Mouse (Mus musculus) urinary bladder, postnatal 14 days (tissue): ENCODE results near the gene Nectin2.
"Not testable (repeated sequence)": the region's sequence is repeated elsewhere in the genome, so short reads cannot be mapped to it uniquely, and the experiment has no call there.

Experiments used
- DNase-seq: peaks from one replicate; pipeline ENCODE4 v3.0.0; 2021; ENCODE audit warnings: low spot score

Nectin2 gene

GRCm38 (mm10) chr7:19704475-19704874 is 45.8 kb downstream of the Nectin2 start:
- no peak for DNase-seq

GRCm38 (mm10) chr7:19702859-19703555 is 47.3 kb downstream of the Nectin2 start:
- no peak for DNase-seq

DNA sequence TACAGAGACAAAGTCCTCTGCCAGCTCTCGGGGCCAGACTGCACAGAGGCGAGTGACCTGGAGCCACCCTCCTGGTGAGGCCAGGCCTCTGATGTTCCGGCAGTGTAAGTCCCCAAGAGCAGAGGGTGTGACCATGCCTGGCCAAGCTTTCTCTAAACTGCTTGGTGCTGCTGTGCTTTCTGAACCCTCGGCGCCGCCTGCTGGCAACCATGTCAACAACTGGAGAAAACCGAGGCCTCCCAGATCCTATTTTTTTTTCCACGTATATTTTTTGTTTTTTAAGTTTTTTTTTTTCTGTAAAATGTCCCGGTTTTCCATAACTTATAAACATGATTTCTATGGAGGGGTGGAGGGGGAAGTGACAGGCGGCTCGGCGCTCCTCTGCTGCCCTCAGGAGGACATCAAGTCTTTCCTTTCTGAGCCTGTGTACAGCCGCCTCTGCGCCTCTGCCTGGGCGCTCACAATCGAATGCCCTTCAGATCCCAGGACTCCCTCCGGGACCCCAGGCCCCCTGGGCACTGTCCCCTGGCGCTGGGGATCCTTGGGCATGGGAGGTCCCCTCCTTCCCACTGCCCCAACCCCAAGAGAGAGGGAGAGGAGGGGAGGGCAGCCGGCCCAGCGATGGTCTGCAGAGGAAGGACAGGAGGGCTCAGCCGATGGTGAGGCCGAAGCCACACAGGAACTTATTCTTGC is 49.1 kb downstream of the Nectin2 start:
- peak; percentile 80 for DNase-seq

DNA sequence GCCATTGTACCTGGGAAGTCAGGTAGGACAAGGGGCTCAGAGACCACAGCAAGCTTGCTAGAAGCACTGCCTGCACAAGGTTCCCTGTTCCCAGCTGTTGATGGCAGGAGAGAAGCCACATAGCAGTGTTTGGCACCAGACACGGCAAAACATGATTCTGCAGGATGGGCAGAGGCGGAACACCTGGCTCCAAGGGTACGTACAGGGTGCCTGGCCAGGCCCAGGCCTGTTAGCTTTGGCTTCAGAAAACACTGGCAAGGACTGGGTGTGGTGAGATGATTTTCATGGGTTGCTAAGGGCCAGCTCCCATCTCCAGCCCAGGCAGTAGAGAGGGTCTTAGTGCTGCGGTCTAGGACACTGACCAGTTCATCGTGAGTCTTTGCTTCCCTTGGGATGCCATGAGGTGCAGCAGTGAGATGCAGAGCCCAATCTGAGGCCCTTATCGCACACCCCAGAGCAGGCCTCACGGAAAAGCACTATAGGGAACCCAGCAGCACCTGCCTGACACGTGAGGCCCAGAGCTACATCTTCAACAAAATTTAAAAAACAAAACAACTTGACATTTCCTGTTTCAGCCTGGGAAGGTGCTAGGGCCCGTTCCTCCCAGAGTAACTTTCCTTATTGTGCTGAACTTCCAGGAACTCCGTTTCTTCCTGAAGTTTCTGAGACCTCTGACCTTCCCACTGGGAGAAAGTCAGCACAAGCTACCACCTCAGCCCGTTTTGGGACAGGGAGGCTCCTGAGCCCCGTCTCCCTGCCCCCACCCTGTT is 49.8 kb downstream of the Nectin2 start:
- DNase-seq = no peak

DNA sequence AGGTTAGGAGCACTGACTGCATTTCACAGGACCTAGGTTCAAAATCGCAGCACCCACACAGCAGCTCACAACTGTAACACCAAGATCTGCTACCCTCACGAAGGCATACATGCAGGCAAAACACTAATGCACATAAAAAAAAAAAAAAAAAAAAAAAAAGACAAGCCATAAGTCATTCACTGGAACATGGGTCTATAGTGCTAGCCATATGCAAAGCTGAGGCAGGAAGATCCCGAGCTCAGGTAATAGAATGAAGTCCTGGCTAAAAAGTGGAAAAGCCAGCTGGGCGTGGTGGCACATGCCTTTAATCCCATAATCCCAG is 50.5 kb downstream of the Nectin2 start:
- DNase-seq = no peak

DNA sequence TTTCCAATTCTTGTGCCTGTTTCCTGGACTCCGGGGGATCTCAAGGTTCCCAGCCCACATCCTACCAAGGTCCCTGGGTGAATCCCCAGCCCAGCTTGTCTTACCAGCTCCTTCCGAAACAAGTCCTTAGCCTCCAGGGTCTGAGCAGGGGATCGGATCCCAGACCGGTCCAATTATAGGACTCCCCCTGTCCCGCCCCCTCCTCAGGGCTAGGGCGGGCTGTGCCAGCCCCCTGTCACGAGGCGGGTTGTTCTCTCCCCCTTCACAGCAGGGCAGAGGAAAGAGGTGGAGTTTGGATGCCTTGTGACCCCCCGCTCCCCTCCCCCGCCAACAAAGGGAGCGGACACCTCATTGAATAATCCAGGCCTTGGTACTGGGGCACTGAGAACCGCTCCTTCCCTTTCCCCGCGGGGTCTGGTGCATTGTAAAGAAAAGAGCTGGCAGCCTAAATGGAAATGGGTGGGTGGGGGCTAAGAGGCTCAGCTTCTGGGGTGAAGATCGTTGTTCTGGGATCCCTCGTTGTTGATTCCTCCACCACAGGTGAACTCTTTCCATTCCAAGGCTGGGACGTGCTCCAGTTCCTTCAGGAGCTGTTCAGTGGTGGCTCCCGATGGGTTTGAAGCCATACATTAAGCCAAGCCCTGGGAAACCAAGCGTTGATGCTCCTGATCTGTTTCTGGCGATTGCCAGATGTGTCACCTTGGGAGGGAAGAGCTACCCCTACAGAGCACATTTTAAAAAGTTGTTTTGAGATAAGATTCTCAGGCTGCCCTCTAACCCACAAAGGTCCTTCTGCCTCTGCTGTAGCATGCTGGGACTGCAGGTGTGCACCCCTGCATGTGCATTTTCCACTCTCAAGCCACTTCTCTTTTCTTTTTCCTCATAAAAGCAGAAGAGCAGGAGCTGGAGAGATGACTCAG is 51.1 kb downstream of the Nectin2 start, which contains the start of gene Apoe:
Gene Apoe, minus strand, starts transcription at position 282 of the 920 bp plus-strand sequence.
- DNase-seq = peak; percentile 48

DNA sequence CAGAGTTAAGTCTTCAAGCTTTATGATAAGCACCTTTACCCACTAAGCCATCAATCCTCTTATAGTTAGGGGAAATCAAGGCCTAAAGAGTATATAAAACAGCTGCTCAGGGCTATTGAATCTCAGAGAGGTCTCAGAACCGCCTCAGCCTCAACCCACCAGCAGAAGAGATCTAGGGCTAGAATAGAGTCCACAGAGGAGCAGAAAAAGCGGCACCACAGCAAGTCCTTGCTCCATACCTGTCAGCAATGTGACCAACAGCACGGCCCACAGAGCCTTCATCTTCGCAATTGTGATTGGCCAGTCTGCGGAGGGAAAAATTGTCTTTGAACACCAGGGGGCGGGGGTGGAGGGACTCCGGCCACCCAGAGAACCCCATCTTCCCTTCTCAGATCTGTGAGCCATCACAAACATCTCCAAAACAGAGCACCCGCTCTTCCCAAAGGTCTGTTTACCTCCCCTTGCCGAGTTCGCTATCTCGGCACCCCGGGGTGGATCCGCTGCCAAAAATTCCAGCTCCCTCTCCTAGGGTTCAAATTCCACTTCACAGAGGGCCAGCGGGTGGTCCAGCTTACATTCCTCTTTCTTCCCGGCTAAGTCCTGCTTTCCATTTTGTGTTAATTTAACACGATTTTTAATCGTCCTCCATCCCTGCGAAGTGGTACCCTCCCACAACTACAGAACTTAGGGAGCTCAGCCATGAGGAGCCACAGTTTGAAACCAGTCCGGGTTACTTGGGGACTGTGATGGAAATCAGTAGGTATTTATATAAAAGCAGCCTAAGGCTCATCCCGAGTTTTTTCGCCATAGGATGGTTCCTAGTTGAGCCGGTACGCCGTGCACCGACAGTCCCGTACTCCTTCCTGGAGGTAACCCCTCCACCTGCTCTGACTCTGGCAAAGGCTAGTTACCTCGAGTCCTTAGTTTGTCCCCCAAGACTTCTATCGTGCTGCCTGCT is 52.1 kb downstream of the Nectin2 start:
- DNase-seq = no peak

- no peak for DNase-seq
Measured at GRCm38 (mm10) chr7:19696336-19696873, 53.9 kb downstream of the Nectin2 start.

DNA sequence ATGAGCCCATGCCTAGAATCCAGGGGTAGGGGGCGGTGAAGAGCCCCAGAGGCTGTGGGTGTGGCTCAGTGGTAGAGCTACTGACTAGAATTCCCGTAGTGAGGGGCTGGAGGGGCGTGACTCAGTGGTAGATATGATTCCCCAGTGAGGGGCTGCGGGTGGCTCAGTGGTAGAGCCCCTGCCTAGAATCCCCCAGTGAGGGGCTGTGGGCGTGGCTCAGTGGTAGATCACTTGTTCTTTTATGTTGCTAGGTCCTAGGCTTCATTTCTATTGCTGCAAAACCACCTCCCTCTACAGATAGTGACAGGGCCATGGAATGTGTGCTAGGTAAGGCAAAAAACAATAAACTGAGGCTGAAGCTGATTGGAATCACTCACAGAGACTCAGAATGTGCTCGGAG is 54.4 kb downstream of the Nectin2 start:
- DNase-seq = no peak

DNA sequence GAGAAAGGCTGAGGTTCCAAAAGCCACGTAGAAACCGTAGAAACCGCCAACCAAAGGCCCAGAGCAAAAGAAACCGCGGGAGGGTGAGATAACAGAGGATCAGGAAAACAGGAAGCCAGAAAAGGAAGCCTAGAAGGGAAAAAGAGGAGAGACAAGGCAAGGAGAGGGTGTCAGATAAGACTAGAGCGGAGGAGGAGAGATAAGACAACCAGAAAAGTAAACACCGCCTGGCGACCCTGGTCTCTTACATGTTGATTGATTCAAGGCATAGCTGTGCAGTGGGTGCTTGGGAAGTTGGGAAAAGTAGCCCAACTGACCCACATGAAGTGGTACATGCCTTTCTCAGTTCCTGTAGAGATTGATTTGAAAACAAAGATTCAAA is 55.1 kb downstream of the Nectin2 start:
- no peak for DNase-seq

- DNase-seq = no peak
Measured at GRCm38 (mm10) chr7:19694336-19695212, 55.7 kb downstream of the Nectin2 start.

GRCm38 (mm10) chr7:19693421-19693820 is 56.9 kb downstream of the Nectin2 start:
- peak; percentile 66 for DNase-seq

GRCm38 (mm10) chr7:19691873-19692865 is 58.1 kb downstream of the Nectin2 start, which contains the start of gene Apoc1:
Gene Apoc1, minus strand, starts transcription at chr7:19692660.
- DNase-seq = no peak

- no peak for DNase-seq
Measured at GRCm38 (mm10) chr7:19691434-19691833, 58.8 kb downstream of the Nectin2 start.

- DNase-seq = no peak
Measured at GRCm38 (mm10) chr7:19690845-19691244, 59.4 kb downstream of the Nectin2 start.

- DNase-seq = no peak
Measured at GRCm38 (mm10) chr7:19688611-19689010, 61.7 kb downstream of the Nectin2 start.

DNA sequence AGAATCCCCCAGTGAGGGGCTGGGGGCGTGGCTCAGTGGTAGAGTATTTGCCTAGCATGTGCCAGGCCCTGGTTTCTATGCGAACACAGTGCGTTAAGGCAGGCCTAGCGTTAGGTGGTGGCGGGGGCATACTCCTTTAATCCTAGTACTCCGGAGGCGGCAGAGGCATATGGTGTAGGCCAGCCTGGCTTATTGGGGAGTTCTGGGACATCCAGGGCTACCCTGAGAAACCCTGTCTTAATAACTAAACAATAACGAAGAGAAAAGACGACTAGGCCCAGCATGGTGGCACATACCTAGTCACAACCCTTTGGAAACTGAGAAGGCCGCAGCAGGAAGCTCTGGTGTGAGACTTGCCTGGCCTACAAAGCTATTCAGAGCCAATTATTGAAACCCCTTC is 62.2 kb downstream of the Nectin2 start:
- DNase-seq = no peak

- not testable (repeated sequence) for DNase-seq
Measured at GRCm38 (mm10) chr7:19686927-19687583, 63.2 kb downstream of the Nectin2 start.
